ENCODE assay signal across 10 mouse cellular contexts in genomic region chr5:35624751-35625239, GRCm38 (mm10). TPM values are rescaled to one million over a fixed set of nuclear protein-coding genes. Genes with fewer than 3 reads are reported as not detected.
A peak's percentile ranks its signal among the peaks of the same experiment; 100 is the strongest.
DNase-seq lines count a peak whose midpoint lies in the region; ATAC-seq and TF ChIP-seq lines count a peak whose summit lies in the region.
"Had no signal": no experiment of that assay in that cellular context is flagged by ENCODE, and none has a peak within 500 bp of the region (broad histone marks: within the 10 kb centered on the region; RNA-seq: fewer than 3 reads in every experiment).

No protein-coding gene starts in this region.

- no peaks in the 10 kb centered on the region for H3K9me3 ChIP-seq in intestine, embryonic 15.5 days
- no peaks in the 10 kb centered on the region for H3K9me3 ChIP-seq in intestine, postnatal 0 days (ENCODE audit: control insufficient read depth)
- H3K9me3 ChIP-seq in intestine, embryonic 16.5 days (ENCODE audit: control insufficient read depth, low read length) = no peaks in the 10 kb centered on the region
- no peaks in the 10 kb centered on the region for H3K9me3 ChIP-seq in stomach, embryonic 14.5 days (ENCODE audit: control insufficient read depth, low read depth, low read length)
- H3K9me3 ChIP-seq: neural tube, embryonic 12.5 days had no signal

- peak; percentile 74 for ATAC-seq in intestine, embryonic 15.5 days
- ATAC-seq in intestine, postnatal 0 days = no peak
- ATAC-seq in intestine, embryonic 16.5 days = peak; percentile 67
- peak; percentile 57 for ATAC-seq in stomach, embryonic 14.5 days (ENCODE audit: insufficient number of reproducible peaks, insufficient read depth, low FRiP score, low read depth)

- H3K9ac ChIP-seq in intestine, embryonic 15.5 days = no peak overlapping the region
- no peak overlapping the region for H3K9ac ChIP-seq in intestine, postnatal 0 days (ENCODE audit: low read depth, low read length)
- 0 out of 2 replicates have a peak overlapping the region, but pooled peaks have one; percentile 4 for H3K9ac ChIP-seq in intestine, embryonic 16.5 days (ENCODE audit: low read depth, low read length)
- H3K9ac ChIP-seq in stomach, embryonic 14.5 days (replicated peaks; ENCODE audit: low read depth, low read length) = no peak overlapping the region
- H3K9ac ChIP-seq: neural tube, embryonic 12.5 days had no signal

- no peaks in the 10 kb centered on the region for H3K36me3 ChIP-seq in intestine, embryonic 15.5 days
- H3K36me3 ChIP-seq in intestine, postnatal 0 days (ENCODE audit: control insufficient read depth, insufficient read depth) = no peaks in the 10 kb centered on the region
- H3K36me3 ChIP-seq in intestine, embryonic 16.5 days (ENCODE audit: control insufficient read depth, insufficient read depth, low read length) = no peaks in the 10 kb centered on the region
- no peaks in the 10 kb centered on the region for H3K36me3 ChIP-seq in stomach, embryonic 14.5 days (ENCODE audit: control insufficient read depth, insufficient read depth, low read length)
- H3K36me3 ChIP-seq in thymus, adult 2 months (ENCODE audit: control insufficient read depth, insufficient read depth, low read length) = no peaks in the 10 kb centered on the region
- H3K36me3 ChIP-seq: neural tube, embryonic 12.5 days had no signal

- DNase-seq in fibroblast of lung, adult 2 months (ENCODE audit: low read depth) = peak; percentile 81
- no peak for DNase-seq in thymus, adult 2 months
- no peak for DNase-seq in frontal cortex, postnatal 25 days (ENCODE audit: low spot score in 2 of 2)
- DNase-seq in cerebellum, adult 9-11 months = no peak
- DNase-seq: liver had no signal

- WGBS in intestine, embryonic 15.5 days = 29% methylated on average over 4 of the region's 4 CpGs
- 39% methylated on average over 4 of the region's 4 CpGs for WGBS in intestine, postnatal 0 days
- WGBS in intestine, embryonic 16.5 days = 41% methylated on average over 4 of the region's 4 CpGs
- whole genome bisulfite sequencing in stomach, embryonic 14.5 days = 50% methylated on average over 4 of the region's 4 CpGs
- 28% methylated on average over 4 of the region's 4 CpGs for WGBS in thymus, adult 2 months

- H3K4me2 ChIP-seq in intestine, embryonic 15.5 days (replicated peaks) = no peak overlapping the region
- no peak overlapping the region for H3K4me2 ChIP-seq in intestine, postnatal 0 days (replicated peaks; ENCODE audit: low read depth)
- H3K4me2 ChIP-seq in intestine, embryonic 16.5 days (ENCODE audit: low read depth, low read length) = no peak overlapping the region
- H3K4me2 ChIP-seq in stomach, embryonic 14.5 days (replicated peaks; ENCODE audit: low read depth, low read length) = no peak overlapping the region
- H3K4me2 ChIP-seq: neural tube, embryonic 12.5 days had no signal

- no peak for TF ChIP-seq POLR2A in thymus, adult 2 months (IDR thresholded peaks at IDR 0.05; ENCODE audit: control insufficient read depth, extremely low read depth, insufficient read depth, low read length, poor library complexity)

- no peak overlapping the region for H3K4me3 ChIP-seq in intestine, embryonic 15.5 days (replicated peaks)
- H3K4me3 ChIP-seq in intestine, postnatal 0 days (ENCODE audit: low read depth, low read length) = no peak overlapping the region
- no peak overlapping the region for H3K4me3 ChIP-seq in intestine, embryonic 16.5 days (ENCODE audit: low read length)
- no peak overlapping the region for H3K4me3 ChIP-seq in stomach, embryonic 14.5 days (ENCODE audit: low read depth, low read length)
- no peak overlapping the region for H3K4me3 ChIP-seq in thymus, adult 2 months (ENCODE audit: control insufficient read depth, insufficient read depth, low read length)
- H3K4me3 ChIP-seq: neural tube, embryonic 12.5 days had no signal

- peaks cover 5% of the 10 kb centered on the region; the same call in 1 of the 2 replicates for H3K4me1 ChIP-seq in intestine, embryonic 15.5 days (replicated peaks)
- no peaks in the 10 kb centered on the region for H3K4me1 ChIP-seq in intestine, postnatal 0 days (replicated peaks; ENCODE audit: control insufficient read depth, insufficient read depth, low read length)
- H3K4me1 ChIP-seq in intestine, embryonic 16.5 days (ENCODE audit: control insufficient read depth, insufficient read depth, low read length) = peaks cover 4% of the 10 kb centered on the region; the same call in 1 of the 2 replicates
- H3K4me1 ChIP-seq in stomach, embryonic 14.5 days (ENCODE audit: control insufficient read depth, insufficient read depth, low read length) = 0 out of 2 replicates have a peak, but pooled peaks cover 3% of the 10 kb centered on the region
- H3K4me1 ChIP-seq in thymus, adult 2 months (replicated peaks; ENCODE audit: control insufficient read depth, insufficient read depth, low read length) = no peaks in the 10 kb centered on the region

- no peak for TF ChIP-seq CTCF in intestine, postnatal 0 days (IDR thresholded peaks at IDR 0.05; ENCODE audit: low read depth)
- no peak for TF ChIP-seq CTCF in thymus, adult 2 months (IDR thresholded peaks at IDR 0.05; ENCODE audit: borderline replicate concordance, control insufficient read depth, extremely low read depth, insufficient read depth, low read length, poor library complexity)

- peak overlapping the region; percentile 40; the same call in 1 of the 2 replicates for H3K27ac ChIP-seq in intestine, embryonic 15.5 days
- H3K27ac ChIP-seq in intestine, postnatal 0 days (ENCODE audit: low read depth, low read length) = no peak overlapping the region
- H3K27ac ChIP-seq in intestine, embryonic 16.5 days (ENCODE audit: low read length) = peak overlapping the region; percentile 54
- no peak overlapping the region for H3K27ac ChIP-seq in stomach, embryonic 14.5 days (ENCODE audit: low read length)
- no peak overlapping the region for H3K27ac ChIP-seq in thymus, adult 2 months (ENCODE audit: control insufficient read depth, insufficient read depth, low read length)
- H3K27ac ChIP-seq: neural tube, embryonic 12.5 days had no signal

- no peaks in the 10 kb centered on the region for H3K27me3 ChIP-seq in intestine, embryonic 15.5 days (replicated peaks)
- no peaks in the 10 kb centered on the region for H3K27me3 ChIP-seq in intestine, postnatal 0 days (replicated peaks; ENCODE audit: control insufficient read depth, insufficient read depth, low read length)
- H3K27me3 ChIP-seq in intestine, embryonic 16.5 days (replicated peaks; ENCODE audit: control insufficient read depth, insufficient read depth, low read length) = no peaks in the 10 kb centered on the region
- no peaks in the 10 kb centered on the region for H3K27me3 ChIP-seq in stomach, embryonic 14.5 days (ENCODE audit: control insufficient read depth, insufficient read depth, low read length)
- H3K27me3 ChIP-seq in thymus, adult 2 months (ENCODE audit: control insufficient read depth, insufficient read depth, low read length) = no peaks in the 10 kb centered on the region
- H3K27me3 ChIP-seq: neural tube, embryonic 12.5 days had no signal

RNA-seq across cellular contexts. Expression of gene Acox3, which starts 42.0 kb away (rescaled TPM):
- polyA plus RNA-seq in intestine, embryonic 15.5 days (2015; fragmentation: Nextera tagmentation; extraction: Ambion mirVana) = 13.2 and 13.8 TPM in 2 replicates
- 19.7 and 21.4 TPM in 2 replicates for polyA plus RNA-seq in intestine, postnatal 0 days (2015; fragmentation: Nextera tagmentation; extraction: Ambion mirVana)
- polyA plus RNA-seq in intestine, embryonic 16.5 days (2015; fragmentation: Nextera tagmentation; extraction: Ambion mirVana) = 16.1 and 23.2 TPM in 2 replicates
- 13.9 and 18.3 TPM in 2 replicates for polyA plus RNA-seq in stomach, embryonic 14.5 days (2014; fragmentation: Nextera tagmentation; extraction: Ambion mirVana)
- polyA plus RNA-seq in thymus, adult 2 months (2012; rRNA removed) = 78.2 and 82.6 TPM in 2 replicates

RNA-seq across cellular contexts. Expression of gene Trmt44, which starts 49.9 kb away (rescaled TPM):
- polyA plus RNA-seq in intestine, embryonic 15.5 days (2015; fragmentation: Nextera tagmentation; extraction: Ambion mirVana) = 8.1 and 8.5 TPM in 2 replicates
- 3.6 and 4.6 TPM in 2 replicates for polyA plus RNA-seq in intestine, postnatal 0 days (2015; fragmentation: Nextera tagmentation; extraction: Ambion mirVana)
- polyA plus RNA-seq in intestine, embryonic 16.5 days (2015; fragmentation: Nextera tagmentation; extraction: Ambion mirVana) = 9.3 and 9.4 TPM in 2 replicates
- 8.7 and 8.9 TPM in 2 replicates for polyA plus RNA-seq in stomach, embryonic 14.5 days (2014; fragmentation: Nextera tagmentation; extraction: Ambion mirVana)
- 9.2 and 9.8 TPM in 2 replicates for polyA plus RNA-seq in thymus, adult 2 months (2012; rRNA removed)

RNA-seq across cellular contexts. Expression of gene Htra3, which starts 54.8 kb away (rescaled TPM):
- polyA plus RNA-seq in intestine, embryonic 15.5 days (2015; fragmentation: Nextera tagmentation; extraction: Ambion mirVana) = 47.2 and 48.2 TPM in 2 replicates
- 24.5 and 25.5 TPM in 2 replicates for polyA plus RNA-seq in intestine, postnatal 0 days (2015; fragmentation: Nextera tagmentation; extraction: Ambion mirVana)
- 53.5 and 58.1 TPM in 2 replicates for polyA plus RNA-seq in intestine, embryonic 16.5 days (2015; fragmentation: Nextera tagmentation; extraction: Ambion mirVana)
- polyA plus RNA-seq in stomach, embryonic 14.5 days (2014; fragmentation: Nextera tagmentation; extraction: Ambion mirVana) = 52.2 and 54.7 TPM in 2 replicates
- 24.1 and 37.3 TPM in 2 replicates for polyA plus RNA-seq in thymus, adult 2 months (2012; rRNA removed)

Comparison
In these comparisons a context has a peak if more than half of its experiments do, and no peak if none do; other contexts are left out.
1. H3K27ac ChIP-seq: peak in intestine, embryonic 15.5 days (single experiment) and intestine, embryonic 16.5 days (single experiment); none in intestine, postnatal 0 days (single experiment), stomach, embryonic 14.5 days (single experiment) and thymus, adult 2 months (single experiment).